In the genomic region with DNA sequence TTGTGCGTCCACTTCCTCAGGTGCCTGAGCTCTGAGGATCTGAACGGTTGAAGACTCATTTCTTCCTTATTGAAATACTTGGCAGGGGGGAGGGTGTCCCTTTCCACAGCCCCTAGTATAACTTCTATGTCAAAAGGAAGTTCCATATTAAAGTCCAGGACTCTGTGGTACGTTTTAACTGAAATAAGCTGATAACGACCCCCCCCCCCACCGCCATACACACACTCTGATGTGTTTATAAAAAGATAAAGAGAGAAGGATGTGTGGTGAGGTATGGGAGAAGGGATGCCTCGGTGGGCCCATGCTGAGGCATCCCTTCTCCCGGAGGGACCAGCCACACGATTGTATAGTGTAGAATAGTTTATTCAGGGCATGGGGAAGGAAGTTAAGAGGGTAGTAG, we compare ENCODE assay signal across 19 mouse cellular contexts. TPM values are rescaled to one million over a fixed set of nuclear protein-coding genes. Genes with fewer than 3 reads are reported as not detected.
DNase-seq lines count a peak whose midpoint lies in the region; ATAC-seq lines count a peak whose summit lies in the region.
"Had no signal": no experiment of that assay in that cellular context is flagged by ENCODE, and none has a peak within 500 bp of the region (broad histone marks: within the 10 kb centered on the region; RNA-seq: fewer than 3 reads in every experiment).

No protein-coding gene starts in this region.

- WGBS in heart, embryonic 12.5 days, result 48% methylated on average over 8 of the region's 8 CpGs
- WGBS in lung, embryonic 15.5 days, result 42% methylated on average over 8 of the region's 8 CpGs
- 77% methylated on average over 8 of the region's 8 CpGs for WGBS in embryonic facial prominence, embryonic 13.5 days
- WGBS in intestine, embryonic 15.5 days, result 47% methylated on average over 8 of the region's 8 CpGs

- no peak overlapping the region for H3K27ac ChIP-seq in heart, embryonic 12.5 days (ENCODE audit: poor library complexity, severe bottlenecking)
- no peak overlapping the region for H3K27ac ChIP-seq in lung, embryonic 15.5 days
- no peak overlapping the region for H3K27ac ChIP-seq in embryonic facial prominence, embryonic 13.5 days
- H3K27ac ChIP-seq in intestine, embryonic 15.5 days, result no peak overlapping the region
- H3K27ac ChIP-seq: forebrain, embryonic 15.5 days; midbrain, embryonic 12.5 days; stomach, embryonic 15.5 days had no signal

- H3K9ac ChIP-seq in heart, embryonic 12.5 days, result no peak overlapping the region
- no peak overlapping the region for H3K9ac ChIP-seq in lung, embryonic 15.5 days
- no peak overlapping the region for H3K9ac ChIP-seq in embryonic facial prominence, embryonic 13.5 days
- no peak overlapping the region for H3K9ac ChIP-seq in intestine, embryonic 15.5 days
- H3K9ac ChIP-seq: forebrain, embryonic 15.5 days; midbrain, embryonic 12.5 days; stomach, embryonic 15.5 days had no signal

- peaks cover 5% of the 10 kb centered on the region; the same call in 1 of the 2 replicates for H3K27me3 ChIP-seq in heart, embryonic 12.5 days (replicated peaks)
- H3K27me3 ChIP-seq in lung, embryonic 15.5 days, result no peaks in the 10 kb centered on the region
- no peaks in the 10 kb centered on the region for H3K27me3 ChIP-seq in embryonic facial prominence, embryonic 13.5 days
- H3K27me3 ChIP-seq in intestine, embryonic 15.5 days (replicated peaks), result no peaks in the 10 kb centered on the region
- H3K27me3 ChIP-seq: forebrain, embryonic 15.5 days; stomach, embryonic 15.5 days had no signal

- DNase-seq in heart, postnatal 4 days, result no peak
- DNase-seq in lung, postnatal 14 days, result no peak
- DNase-seq: cerebellum, adult 11-12 months; kidney, adult 9 months had no signal

- H3K4me2 ChIP-seq in heart, embryonic 12.5 days, result peak overlapping the region; percentile 73
- H3K4me2 ChIP-seq in lung, embryonic 15.5 days, result peak overlapping the region; percentile 48; the same call in 1 of the 2 replicates
- peak overlapping the region; percentile 50; the same call in 1 of the 2 replicates for H3K4me2 ChIP-seq in embryonic facial prominence, embryonic 13.5 days
- H3K4me2 ChIP-seq in intestine, embryonic 15.5 days (replicated peaks), result no peak overlapping the region; the same call in 1 of the 2 replicates

- ATAC-seq in heart, embryonic 12.5 days (ENCODE audit: insufficient number of reproducible peaks, low FRiP score), result no peak
- no peak for ATAC-seq in lung, embryonic 15.5 days (ENCODE audit: borderline replicate concordance, extremely low read depth, low FRiP score, low TSS enrichment)
- ATAC-seq in embryonic facial prominence, embryonic 13.5 days (ENCODE audit: insufficient number of reproducible peaks, insufficient read depth, low FRiP score, low TSS enrichment, low read depth), result no peak
- peak; percentile 40; the same call in 1 of the 2 replicates for ATAC-seq in megakaryocyte-erythroid progenitor cell, adult 5-6 weeks (replicated peaks; ENCODE audit: low FRiP score, low TSS enrichment, poor library complexity, severe bottlenecking)
- ATAC-seq in intestine, embryonic 15.5 days, result no peak
- ATAC-seq: forebrain, embryonic 15.5 days had no signal

- H3K36me3 ChIP-seq in heart, embryonic 12.5 days, result no peaks in the 10 kb centered on the region
- no peaks in the 10 kb centered on the region for H3K36me3 ChIP-seq in lung, embryonic 15.5 days
- H3K36me3 ChIP-seq in embryonic facial prominence, embryonic 13.5 days, result no peaks in the 10 kb centered on the region
- H3K36me3 ChIP-seq in intestine, embryonic 15.5 days, result no peaks in the 10 kb centered on the region
- H3K36me3 ChIP-seq: forebrain, embryonic 15.5 days; midbrain, embryonic 12.5 days; stomach, embryonic 15.5 days had no signal

- no peaks in the 10 kb centered on the region; the same call in 1 of the 2 replicates for H3K4me1 ChIP-seq in heart, embryonic 12.5 days (replicated peaks)
- 0 out of 2 replicates have a peak, but pooled peaks cover 5% of the 10 kb centered on the region for H3K4me1 ChIP-seq in lung, embryonic 15.5 days
- H3K4me1 ChIP-seq in embryonic facial prominence, embryonic 13.5 days, result peaks cover 9% of the 10 kb centered on the region
- no peaks in the 10 kb centered on the region for H3K4me1 ChIP-seq in intestine, embryonic 15.5 days (replicated peaks)
- H3K4me1 ChIP-seq: stomach, embryonic 15.5 days had no signal

- H3K4me3 ChIP-seq in heart, embryonic 12.5 days, result no peak overlapping the region
- no peak overlapping the region for H3K4me3 ChIP-seq in lung, embryonic 15.5 days
- no peak overlapping the region for H3K4me3 ChIP-seq in embryonic facial prominence, embryonic 13.5 days
- H3K4me3 ChIP-seq in intestine, embryonic 15.5 days (replicated peaks), result no peak overlapping the region
- H3K4me3 ChIP-seq: myocyte had no signal

- H3K9me3 ChIP-seq in heart, embryonic 12.5 days (replicated peaks), result 0 out of 2 replicates have a peak, but pooled peaks cover 4% of the 10 kb centered on the region
- no peaks in the 10 kb centered on the region for H3K9me3 ChIP-seq in lung, embryonic 15.5 days
- no peaks in the 10 kb centered on the region; the same call in 1 of the 2 replicates for H3K9me3 ChIP-seq in embryonic facial prominence, embryonic 13.5 days
- no peaks in the 10 kb centered on the region for H3K9me3 ChIP-seq in intestine, embryonic 15.5 days
- H3K9me3 ChIP-seq: forebrain, embryonic 15.5 days; midbrain, embryonic 12.5 days; stomach, embryonic 15.5 days had no signal

RNA-seq across cellular contexts. Expression of a gene that starts 34.4 kb away (rescaled TPM):
- polyA plus RNA-seq in heart, embryonic 12.5 days (2016; fragmentation: Nextera tagmentation; extraction: Ambion mirVana), result not detected in 2 replicates
- total RNA-seq in heart, postnatal 4 days (2021), result not detected
- polyA plus RNA-seq in lung, embryonic 15.5 days (2015; fragmentation: Nextera tagmentation; extraction: Ambion mirVana), result not detected in 2 replicates
- not detected in 2 replicates for polyA plus RNA-seq in embryonic facial prominence, embryonic 13.5 days (2015; fragmentation: Nextera tagmentation; extraction: Ambion mirVana)
- total RNA-seq in megakaryocyte-erythroid progenitor cell, adult 5-6 weeks (2014; fragmentation: Nextera tagmentation), result not detected in 2 replicates
- total RNA-seq in megakaryocyte-erythroid progenitor cell, adult 5-6 weeks (2017), result not detected in 2 replicates
- 0.74 and 0.96 TPM in 2 replicates for polyA plus RNA-seq in intestine, embryonic 15.5 days (2015; fragmentation: Nextera tagmentation; extraction: Ambion mirVana)
- total RNA-seq: adrenal gland, adult 2 months; gastrocnemius, adult 18-20 months; granulocyte monocyte progenitor cell, adult 5-6 weeks; heart, postnatal 25 days; neutrophil, adult 5-6 weeks had no signal
- polyA plus RNA-seq: forebrain, embryonic 15.5 days; lung, postnatal 0 days; midbrain, embryonic 12.5 days had no signal
